Mouse (Mus musculus) induced T-regulatory cell, adult 2 months (primary cell): ENCODE results near the gene Psmb6.
"Not testable (repeated sequence)": the region's sequence is repeated elsewhere in the genome, so short reads cannot be mapped to it uniquely, and the experiment has no call there.

Experiments used
- DNase-seq: peaks from one replicate; pipeline ENCODE4 v3.0.0-alpha.2; 2012; ENCODE audit warnings: low read depth

The Psmb6 gene

DNA sequence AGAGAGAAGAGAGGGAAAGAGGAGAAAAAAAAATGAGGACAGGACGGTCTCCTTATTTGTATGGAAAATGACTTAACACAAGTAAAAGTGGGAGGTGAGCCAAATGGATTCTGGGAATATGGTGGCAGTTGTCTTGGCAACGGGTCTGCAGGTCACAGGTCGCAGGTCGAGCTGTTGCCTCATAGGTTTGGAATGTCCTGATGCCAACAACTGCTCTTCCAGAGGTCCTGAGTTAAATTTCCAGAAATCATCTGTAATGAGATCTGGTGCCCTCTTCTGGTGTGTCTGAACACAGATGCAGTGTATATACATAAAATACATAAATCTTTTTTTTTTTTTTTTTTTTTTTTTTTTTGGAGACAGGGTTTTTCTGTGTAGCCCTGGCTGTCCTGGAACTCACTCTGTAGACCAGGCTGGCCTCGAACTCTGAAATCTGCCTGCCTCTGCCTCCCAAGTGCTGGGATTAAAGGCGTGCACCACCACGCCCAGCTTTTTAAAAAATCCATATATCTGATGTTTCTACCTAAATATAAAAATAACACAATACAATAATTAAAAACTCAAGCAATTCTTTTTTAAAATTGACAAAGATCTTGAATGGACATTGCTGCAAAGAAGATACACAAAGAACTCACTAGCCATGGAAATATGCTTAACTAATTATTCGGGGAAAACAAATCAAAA, 1.7 kb upstream of the Psmb6 start:
- DNase-seq, result not testable (repeated sequence)

DNA sequence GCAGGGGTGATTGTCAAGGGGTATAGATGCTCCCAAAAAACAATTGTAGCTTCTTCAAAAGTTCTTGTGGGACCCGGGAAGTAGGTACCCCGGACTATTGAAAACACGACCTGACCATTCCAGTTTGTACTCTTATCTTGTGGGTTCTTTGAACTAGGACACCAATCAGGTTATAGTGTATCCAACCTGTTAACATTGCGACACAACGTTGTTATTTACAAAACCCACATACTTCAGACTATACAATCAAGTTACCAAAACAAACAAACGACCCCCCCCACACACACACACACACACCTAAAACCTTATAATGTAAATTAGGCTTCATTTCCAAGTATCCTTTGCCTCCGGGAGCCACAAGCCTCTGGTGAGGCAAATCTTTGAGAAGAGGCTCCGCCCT, 385 bp upstream of the Psmb6 start:
- DNase-seq, result no peak

DNA sequence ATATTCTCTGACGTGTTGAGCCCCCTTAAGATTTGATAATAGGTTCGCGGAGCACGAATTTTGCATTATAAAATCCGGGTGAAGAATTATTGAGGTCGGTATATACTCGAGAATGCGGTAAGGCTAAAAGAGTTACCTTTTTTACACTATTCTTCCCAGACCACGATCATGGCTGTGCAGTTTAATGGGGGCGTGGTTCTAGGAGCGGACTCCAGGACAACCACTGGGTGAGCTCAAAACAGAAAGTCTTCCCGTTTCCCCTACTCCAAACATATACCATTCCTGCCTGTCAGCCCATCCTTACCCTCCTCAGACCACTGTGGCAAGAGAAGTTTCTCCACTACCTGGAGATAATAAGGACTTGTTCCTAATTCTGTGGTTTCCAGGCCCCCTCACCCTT, 559 bp downstream of the Psmb6 start:
- peak; percentile 34 for DNase-seq

DNA sequence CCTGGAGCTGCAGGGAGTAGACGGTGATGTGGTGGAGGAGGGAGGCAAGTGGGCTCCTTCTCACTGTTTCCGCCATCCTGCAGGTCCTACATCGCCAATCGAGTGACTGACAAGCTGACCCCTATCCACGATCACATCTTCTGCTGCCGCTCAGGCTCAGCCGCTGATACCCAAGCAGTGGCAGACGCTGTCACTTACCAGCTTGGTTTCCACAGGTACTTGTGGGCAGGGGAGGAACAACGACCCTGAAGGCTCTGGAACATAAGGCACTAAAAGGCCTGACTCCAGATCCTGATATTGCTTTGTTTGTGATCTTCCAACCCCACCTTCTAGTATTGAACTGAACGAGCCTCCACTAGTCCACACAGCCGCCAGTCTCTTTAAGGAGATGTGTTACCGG, 1.0 kb downstream of the Psmb6 start:
- DNase-seq, result no peak

DNA sequence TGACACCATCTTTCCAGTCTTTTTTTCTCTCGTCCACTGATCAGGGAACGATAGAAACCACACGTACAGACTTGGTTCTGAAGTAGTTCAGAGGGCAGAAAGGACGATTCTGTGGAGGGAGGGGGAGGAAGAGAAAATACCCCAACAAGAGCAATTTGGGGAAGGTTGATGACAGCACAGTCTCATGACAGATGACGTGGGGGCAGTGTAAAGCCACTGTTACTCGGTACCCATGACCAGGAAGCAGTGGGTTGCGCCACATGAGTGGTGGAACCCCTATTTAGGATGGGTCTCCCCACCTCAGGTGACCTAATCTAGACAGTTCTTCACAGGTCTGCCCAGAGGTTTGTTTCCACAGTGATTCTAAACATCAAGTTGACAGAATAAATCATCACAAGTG, 3.4 kb downstream of the Psmb6 start:
- no peak for DNase-seq

DNA sequence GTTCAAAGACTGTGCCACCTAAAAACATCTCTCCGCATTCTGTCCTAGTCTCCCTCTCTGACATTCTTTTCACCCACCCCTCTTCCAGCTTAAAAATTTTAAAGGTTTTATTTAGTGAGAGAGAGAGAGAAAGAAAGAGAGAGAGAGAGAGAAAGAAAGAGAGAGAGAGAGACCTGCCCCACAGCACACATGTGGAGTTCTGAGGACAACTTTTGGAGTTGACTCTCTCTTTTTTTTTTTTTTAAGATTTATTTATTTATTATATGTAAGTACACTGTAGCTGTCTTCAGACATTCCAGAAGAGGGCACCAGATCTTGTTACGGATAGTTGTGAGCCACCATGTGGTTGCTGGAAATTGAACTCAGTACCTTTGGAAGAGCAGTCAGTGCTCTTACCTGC, 5.9 kb downstream of the Psmb6 start:
- DNase-seq, result not testable (repeated sequence)

DNA sequence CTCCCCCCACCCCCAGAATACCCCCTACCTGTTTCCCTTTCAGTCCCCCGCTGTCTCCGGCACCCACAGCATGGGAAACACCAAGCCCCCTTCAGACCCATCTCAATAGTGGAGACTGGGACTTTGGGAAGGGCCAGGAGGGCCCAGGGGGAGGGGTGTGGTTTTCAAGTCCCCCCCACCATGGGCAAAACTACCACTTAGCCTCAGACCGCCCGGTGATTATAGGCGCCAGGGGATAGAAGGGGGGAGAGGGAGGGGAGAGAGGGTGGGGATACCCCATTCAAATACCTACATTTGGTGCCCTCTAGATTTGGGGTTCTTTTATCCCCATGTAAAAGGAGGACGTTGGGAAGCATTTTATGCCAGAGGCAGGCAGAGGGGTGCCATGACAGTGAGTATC, 7.7 kb downstream of the Psmb6 start, which contains the start of gene Gm40193:
Gm40193 (minus strand) TSS at position 101 of the 400 bp plus-strand sequence.
- no peak for DNase-seq

DNA sequence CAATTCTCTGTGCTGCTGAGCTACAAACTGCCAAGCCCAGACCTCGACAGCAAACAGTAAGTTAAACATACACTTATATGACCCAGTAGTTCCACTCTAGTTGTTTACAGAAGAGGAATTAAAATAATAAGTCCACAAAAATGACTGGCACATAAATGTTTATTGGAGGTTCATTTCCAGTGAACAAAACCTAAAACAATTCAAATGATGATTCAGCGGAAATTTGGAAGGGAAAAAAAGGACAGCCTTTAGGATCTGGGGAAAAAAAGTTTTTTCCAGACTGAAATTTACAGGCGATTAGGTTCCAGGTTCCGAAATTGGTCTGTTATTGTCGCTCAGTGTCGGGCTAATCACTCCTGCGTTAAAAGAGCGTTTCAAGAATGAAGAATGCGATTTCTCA, 14.3 kb downstream of the Psmb6 start:
- no peak for DNase-seq

DNA sequence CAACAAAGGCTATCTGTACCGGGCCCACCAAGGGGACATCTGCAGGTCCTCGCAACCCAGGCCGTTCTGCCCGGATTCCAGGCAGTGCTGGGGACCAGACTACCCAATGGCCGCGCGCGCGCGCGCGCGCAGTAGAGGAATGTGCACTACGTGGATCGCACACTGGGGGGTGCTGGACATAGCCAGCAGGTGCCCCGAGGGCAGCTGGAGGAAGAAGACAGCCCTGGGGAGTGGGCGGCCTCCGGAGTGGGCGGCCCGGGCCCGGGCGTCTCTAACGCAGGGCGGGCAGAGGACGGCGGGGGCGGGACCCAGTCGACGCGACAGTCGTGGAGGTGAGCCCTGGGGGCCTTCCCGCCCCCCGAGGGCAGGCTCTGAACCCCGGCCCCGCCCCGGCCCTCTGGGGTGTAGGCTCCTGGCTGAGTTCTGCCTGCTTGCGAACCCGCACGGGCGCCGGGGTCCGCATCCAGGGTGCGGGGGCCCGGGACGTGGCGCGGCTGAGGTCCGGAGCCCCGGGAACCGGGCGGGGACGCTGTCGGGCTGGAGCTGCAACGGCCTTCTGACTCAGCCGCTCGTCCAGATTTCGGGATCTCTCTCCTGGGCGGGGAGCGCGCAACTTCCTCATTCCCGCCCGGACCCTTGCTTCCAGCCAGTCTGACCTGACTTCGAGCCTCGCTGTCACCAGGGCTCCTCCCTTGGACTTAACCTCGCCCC, 14.9 kb downstream of the Psmb6 start, which contains the start of gene Pld2:
Pld2 (plus strand) TSS at position 188 of the 711 bp plus-strand sequence.
- DNase-seq, result peak; percentile 91

DNA sequence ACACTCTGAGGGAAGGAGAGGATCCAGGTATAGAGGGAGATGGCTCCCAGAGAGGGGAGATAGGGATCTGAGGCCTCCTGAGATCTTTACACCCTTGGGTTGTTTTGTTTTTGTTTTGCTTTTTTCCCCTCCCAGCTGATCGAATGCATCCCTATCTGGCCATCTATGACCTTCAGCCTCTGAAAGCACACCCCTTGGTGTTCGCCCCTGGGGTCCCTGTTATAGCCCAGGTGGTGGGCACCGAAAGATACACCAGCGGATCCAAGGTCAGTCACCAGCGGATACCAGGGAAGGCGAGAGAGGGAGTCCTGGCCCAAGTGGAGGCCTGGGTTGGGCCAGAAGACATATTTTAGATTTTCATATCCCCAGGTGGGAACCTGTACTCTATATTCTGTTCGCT, 15.8 kb downstream of the Psmb6 start:
- DNase-seq, result peak; percentile 22

DNA sequence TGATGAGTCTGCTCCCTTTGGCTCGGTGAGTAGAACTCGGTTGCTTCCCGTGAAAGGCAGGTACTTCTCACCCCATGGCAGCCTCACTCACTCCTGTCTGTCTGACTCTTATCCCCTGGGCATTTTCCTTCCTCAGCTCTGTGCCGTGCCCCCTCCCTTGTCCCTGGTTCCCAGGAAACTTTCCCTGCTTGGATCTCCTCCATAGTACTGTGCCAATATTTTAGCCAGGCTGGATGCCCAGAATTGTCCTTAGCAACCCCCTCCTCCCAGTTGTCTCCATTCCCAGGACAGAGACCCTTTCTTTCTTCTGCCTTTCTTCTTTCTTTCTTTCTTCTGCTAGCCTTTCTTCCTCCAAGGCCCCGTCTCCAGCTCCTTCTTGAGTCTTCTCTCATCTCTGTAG, 16.2 kb downstream of the Psmb6 start:
- no peak for DNase-seq

DNA sequence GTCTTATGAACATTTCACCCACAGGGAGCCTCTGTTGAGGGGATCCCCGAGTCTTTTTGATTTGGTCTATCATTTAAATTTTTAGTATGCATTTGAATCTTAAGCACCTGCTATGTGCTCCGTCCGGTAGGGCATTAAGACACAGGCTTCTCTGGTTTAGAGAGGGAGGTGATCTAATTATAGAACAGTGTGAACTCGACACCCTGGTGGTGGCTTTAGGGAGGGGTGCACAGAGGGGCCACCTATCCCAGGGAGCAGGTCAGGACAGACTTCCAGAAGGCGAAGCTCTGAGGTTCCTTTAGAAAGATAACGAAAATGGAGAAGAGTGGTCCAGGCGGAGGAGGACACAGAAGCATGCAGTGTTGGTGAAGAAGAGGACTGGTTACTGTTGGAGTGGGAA, 19.3 kb downstream of the Psmb6 start:
- DNase-seq, result no peak

DNA sequence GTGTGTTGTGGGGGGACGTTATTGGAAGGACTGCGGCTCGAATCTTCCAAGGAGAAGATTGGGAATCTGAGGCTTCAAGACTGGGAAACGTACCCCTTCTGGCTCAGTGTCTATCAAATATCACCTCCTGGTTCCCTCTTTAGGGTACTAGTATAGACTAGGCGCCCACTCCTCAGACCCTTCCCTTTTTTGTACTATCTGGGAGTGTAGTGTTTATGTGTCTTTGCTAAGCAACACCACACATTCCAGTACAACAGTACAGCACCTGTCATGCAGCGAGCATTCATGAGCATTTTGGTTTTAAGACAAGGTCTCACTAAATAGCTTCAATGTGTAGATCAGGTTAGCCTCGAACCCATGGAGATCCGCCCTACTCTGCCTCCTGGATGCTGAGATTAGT, 26.4 kb downstream of the Psmb6 start:
- no peak for DNase-seq

DNA sequence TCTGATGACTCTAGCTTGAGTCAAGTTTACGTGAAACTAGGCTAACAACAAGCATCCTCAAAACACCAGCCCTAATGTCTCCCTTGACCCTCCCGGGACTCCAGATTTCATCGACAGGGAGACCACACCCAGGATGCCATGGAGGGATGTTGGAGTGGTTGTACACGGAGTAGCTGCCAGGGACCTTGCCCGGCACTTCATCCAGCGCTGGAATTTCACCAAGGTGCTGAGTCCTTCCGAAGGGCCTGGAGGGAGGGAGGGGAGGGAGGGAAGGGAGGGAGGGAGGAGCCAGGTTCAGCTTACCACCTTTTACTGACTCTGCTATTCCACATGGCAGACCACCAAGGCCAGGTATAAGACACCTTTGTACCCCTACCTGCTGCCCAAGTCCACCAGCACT, 28.8 kb downstream of the Psmb6 start:
- no peak for DNase-seq

DNA sequence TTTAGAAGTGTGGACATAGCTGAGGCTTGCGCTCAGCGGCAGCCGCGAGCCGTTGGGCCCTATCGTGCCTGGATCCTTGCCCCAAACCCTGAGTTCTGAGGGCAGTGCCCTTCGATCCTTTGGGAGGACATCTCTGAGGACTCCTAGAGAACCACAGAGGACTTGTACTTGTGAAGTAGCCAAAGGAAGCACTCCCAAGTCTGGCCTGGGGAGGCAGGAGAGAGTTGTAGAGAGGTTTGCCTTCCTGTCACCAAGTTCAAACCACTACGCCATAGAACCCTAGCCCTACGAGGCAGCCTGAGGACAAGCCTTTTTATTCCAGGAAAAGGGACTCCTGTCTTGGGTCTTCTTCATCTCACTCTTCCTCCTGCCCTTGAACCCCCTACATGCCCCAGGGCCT, 32.4 kb downstream of the Psmb6 start:
- DNase-seq, result peak; percentile 38

DNA sequence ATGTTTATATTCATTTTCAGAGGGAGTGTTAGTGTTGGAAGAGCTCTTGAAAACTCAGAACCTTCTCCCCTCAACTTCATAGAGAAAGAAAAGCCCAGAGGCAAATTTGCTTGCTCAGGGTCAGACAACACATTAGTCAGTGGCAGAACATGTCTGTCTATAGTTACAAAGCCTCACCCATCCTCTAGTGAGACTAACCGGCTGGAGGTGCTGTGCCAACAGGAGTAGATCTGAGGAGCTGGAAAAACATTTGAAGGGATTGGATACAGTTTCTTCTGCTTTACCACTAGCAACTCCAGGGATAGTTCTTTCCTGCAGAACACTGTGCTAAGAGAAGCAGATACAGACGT, 36.7 kb downstream of the Psmb6 start:
- no peak for DNase-seq

DNA sequence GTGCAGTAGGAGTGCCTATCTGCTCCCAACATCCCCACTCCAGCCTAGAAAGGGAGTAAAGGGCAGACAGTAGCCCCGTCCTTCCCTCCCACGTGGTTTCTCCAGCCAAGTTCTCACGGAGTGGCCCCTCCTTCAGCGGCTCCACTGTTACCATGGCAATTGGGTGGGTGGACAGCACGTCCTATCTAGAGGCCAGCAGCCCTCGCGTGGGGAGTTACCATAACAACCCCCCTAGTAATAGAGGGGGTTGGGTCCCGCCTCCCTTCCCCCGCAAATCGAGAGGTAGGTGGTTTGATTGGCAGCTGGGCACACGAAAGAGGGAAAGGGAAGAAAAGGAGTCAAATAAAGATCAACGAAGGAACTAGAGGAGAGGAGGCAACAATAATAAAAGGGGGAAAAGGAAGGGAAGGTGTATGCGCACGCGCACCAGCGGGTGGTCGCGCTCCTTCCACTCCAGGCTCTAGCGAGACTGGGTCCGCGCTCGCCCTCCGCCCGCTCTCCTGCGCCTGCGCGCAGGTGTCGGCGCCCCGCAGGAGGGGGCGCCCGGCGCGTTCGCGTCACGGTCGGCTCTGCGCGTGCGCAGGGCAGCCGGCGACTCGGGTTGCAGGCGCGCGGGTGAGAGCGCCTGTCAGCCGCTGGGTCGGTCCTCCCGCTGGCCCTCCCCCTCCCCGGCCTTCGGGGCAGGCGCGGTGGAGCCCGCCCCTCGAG, 37.3 kb downstream of the Psmb6 start, which contains the start of gene Mink1:
Mink1 (plus strand) TSS at position 595 of the 708 bp plus-strand sequence.
- peak; percentile 93 for DNase-seq

DNA sequence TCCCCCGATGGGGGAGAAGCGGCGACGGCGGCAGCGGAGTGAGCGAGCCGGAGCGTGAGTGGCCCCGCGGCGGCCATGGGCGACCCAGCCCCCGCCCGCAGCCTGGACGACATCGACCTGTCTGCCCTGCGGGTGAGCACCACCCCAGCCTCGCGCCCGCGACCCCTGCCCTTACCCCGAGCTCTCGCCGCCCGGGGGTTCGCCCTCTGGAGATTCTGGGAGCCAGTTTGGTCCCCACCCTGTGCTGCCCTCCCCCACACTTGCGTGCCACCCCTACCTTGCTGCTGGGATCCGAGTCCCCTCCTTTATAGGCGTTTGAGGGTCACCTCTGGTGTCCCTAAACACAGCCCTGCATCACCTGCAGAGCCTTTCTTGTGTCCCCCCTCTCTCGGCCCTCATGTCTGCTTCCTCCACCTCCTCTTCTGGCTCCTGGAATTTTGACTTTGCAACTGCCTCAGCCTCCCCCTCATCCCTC, 37.9 kb downstream of the Psmb6 start:
- no peak for DNase-seq

DNA sequence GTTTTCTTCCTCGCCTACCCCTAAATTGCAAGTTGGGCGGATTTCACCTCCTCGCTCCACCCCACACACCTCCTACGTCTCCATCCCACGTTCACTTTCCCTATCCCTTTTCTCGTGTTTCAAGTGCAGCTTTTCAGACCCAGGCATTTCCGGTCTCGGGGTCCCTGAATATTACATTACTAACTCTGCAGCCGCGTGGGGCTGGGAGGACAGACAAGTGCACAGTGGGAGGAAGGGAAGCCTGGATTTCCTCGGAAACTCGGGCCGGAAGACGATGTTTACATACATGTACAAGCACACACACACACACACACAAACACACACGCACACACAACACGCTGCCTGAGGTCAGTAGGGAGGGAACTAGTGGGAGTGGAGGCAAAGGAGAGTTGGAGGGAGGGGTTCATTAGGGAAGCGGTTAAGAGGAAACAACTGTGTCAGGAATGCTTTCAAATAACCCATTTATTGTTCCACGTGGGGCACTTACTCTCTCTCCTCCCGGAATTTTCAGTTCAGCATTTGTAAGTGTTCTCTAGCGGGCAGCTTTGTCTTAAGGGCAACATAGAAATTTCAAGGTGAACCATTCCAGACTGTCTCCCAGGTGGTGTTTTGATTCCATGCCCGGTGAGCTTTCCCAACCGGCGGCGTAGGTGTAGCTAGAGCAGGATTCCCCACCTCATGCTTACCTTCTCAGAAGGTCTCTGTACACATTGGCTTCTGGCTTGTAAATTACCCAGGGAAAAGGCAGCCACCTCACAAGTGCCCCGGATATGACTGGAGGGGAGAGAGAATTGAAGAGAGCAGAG, 38.5 kb downstream of the Psmb6 start:
- peak; percentile 71 for DNase-seq

DNA sequence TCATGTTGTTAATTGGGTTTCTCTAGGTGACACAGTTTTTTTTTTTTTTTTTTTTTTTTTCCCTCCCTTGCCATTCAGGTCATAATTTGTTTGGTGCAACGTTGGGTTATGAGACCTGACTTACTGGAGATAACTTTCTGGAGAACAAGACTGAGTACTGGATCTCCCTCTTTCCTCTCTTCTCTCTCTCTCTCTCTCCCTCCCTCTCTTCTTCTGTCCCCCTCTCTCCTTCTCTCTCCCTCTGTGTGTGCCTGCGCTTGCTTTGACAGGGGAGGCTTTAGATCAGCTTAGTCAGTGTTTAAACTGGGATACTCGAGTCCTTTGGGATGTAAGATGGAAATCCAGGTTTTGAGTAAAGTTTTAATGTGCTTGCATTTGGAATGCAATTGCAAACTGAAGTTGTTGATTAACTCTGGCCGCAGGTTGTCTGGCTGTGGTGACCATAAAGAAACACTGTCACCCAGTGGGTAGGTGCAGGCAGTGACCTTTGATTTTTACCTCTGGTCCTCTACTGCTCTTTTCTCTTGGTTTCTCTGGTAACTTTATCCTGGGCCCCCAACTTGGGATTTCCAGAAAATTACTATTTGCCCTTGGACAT, 39.2 kb downstream of the Psmb6 start:
- no peak for DNase-seq

DNA sequence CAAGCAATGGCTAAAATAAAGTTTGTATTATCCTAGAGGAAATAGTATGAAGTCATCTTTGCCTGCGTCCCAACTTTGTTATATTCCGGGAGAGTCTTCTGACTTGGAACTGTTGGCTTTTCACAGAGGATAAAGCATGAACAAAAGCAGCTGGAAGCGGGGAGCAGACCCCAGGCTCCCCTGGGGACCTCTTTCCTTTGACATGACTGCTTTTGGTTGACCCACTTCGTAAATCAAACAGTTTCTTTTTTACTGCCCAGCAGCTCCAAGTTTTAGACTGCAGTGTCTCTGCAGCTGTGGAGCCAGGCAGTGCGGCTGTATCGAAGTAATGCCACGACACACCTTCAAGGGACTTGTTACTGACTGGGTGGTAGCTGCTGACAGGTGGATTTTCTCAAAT, 41.4 kb downstream of the Psmb6 start:
- no peak for DNase-seq

DNA sequence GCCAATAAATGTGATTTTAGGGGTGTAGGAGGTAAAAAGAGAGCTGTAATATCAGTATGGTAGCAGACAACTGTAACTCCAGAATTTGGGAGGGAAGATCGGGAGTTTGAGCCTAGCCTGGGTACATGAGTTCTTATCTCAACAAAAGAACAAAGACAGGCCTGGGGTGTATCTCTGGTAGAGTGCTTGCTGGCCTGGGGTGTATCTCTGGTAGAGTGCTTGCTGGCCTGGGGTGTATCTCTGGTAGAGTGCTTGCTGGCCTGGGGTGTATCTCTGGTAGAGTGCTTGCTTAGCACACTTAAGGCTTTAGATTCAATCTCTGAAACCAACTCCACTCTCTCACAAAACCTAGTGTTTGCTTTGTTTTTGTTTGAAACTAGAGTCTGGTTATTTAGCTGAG, 45.4 kb downstream of the Psmb6 start:
- DNase-seq, result not testable (repeated sequence)
